Mouse (Mus musculus) hindbrain, embryonic 11.5 days (tissue): Measurements from ENCODE around the gene Erich6. TPM values are rescaled to one million over a fixed set of nuclear protein-coding genes. Genes with fewer than 3 reads are reported as not detected.
A peak's percentile ranks its signal among the peaks of the same experiment; 100 is the strongest.

Experiments used
- ATAC-seq: fragments of 200-750 bp; cut with Nextera tagmentation; 2 replicates; pipeline ENCODE4 v1.8.0; 2017; ENCODE audit warnings: mild to moderate bottlenecking, moderate TSS enrichment, moderate library complexity; ENCODE audit not compliant: low FRiP score
- DNase-seq: peaks from one replicate; pipeline ENCODE4 v3.0.0-alpha.2; 2015; ENCODE audit warnings: low spot score
- H3K27ac ChIP-seq: fragments of 300-500 bp; sonication (generic); 2 replicates; pipeline ENCODE4 v1.5.1; 2014; ENCODE audit warnings: mild to moderate bottlenecking, low read depth, low read length
- H3K27me3 ChIP-seq: fragments of 300-500 bp; sonication (generic); 2 replicates; pipeline ENCODE4 v1.6.1; 2014; ENCODE audit warnings: mild to moderate bottlenecking, low read length, moderate library complexity, mixed read lengths; ENCODE audit not compliant: control insufficient read depth, insufficient read depth
- H3K36me3 ChIP-seq: fragments of 300-500 bp; sonication (generic); 2 replicates; pipeline ENCODE4 v1.6.1; 2014; ENCODE audit warnings: mild to moderate bottlenecking, low read length, moderate library complexity, mixed read lengths; ENCODE audit not compliant: control insufficient read depth, insufficient read depth
- H3K4me1 ChIP-seq: fragments of 300-500 bp; sonication (generic); replicated peaks from 2 replicates; pipeline ENCODE4 v1.6.1; 2014; ENCODE audit warnings: low read length, mixed read lengths; ENCODE audit not compliant: control insufficient read depth, insufficient read depth
- H3K4me2 ChIP-seq: fragments of 300-500 bp; sonication (generic); replicated peaks from 2 replicates; pipeline ENCODE4 v1.6.1; 2014; ENCODE audit warnings: mild to moderate bottlenecking, low read depth, low read length
- H3K4me3 ChIP-seq: fragments of 300-500 bp; sonication (generic); 2 replicates; pipeline ENCODE4 v1.5.1; 2014; ENCODE audit warnings: low read depth, low read length
- H3K9ac ChIP-seq: fragments of 300-500 bp; sonication (generic); 2 replicates; pipeline ENCODE4 v1.6.1; 2014; ENCODE audit warnings: low read depth, low read length
- H3K9me3 ChIP-seq: fragments of 300-500 bp; sonication (generic); 2 replicates; pipeline ENCODE4 v1.6.1; 2016; ENCODE audit warnings: low read length; ENCODE audit not compliant: control insufficient read depth
- WGBS: fragments of 180-500 bp; shearing (Covaris S2); extraction: QIAGEN DNeasy Blood & Tissue Kit; methylation state at CpG from one replicate; pipeline ENCODE4 v1.1.7; 2014; 5-methylcytosine and 5-hydroxymethylcytosine counted together
- polyA plus RNA-seq: library from polyadenylated mRNA; unstranded; fragments of >200 nt; fragmentation: Nextera tagmentation; extraction: Ambion mirVana; gene quantifications from 2 replicates; pipeline ENCODE4 v1.2.1, GENCODE M21; 2014

Erich6 gene
- polyA plus RNA-seq, 1 experiment from 2014 or later, result 0.12 TPM

- 64% methylated on average over 17 of the region's 17 CpGs for WGBS
- ATAC-seq, result peak; percentile 79; the same call in 1 of the 2 replicates
- Histone ChIP-seq H3K27me3 (no peaks in the 10 kb centered on the region), H3K4me3 (no peak overlapping the region), H3K9ac (no peak overlapping the region), H3K4me1 (no peaks in the 10 kb centered on the region), H3K4me2 (no peak overlapping the region), H3K9me3 (no peaks in the 10 kb centered on the region), H3K36me3 (no peaks in the 10 kb centered on the region), H3K27ac (no peak overlapping the region)
- peak; percentile 79 for DNase-seq
Measured at GRCm38 (mm10) chr3:58655362-58656130, 18.5 kb upstream of the Erich6 start.

- 67% methylated on average over 5 of the region's 5 CpGs for WGBS
- DNase-seq (peak; percentile 39), ATAC-seq (no peak)
- H3K9ac ChIP-seq, result no peak overlapping the region
- no peaks in the 10 kb centered on the region for H3K9me3 ChIP-seq
- H3K4me1 ChIP-seq, result no peaks in the 10 kb centered on the region
- no peaks in the 10 kb centered on the region for H3K36me3 ChIP-seq
- H3K4me2 ChIP-seq, result no peak overlapping the region
- H3K27me3 ChIP-seq, result no peaks in the 10 kb centered on the region
- no peak overlapping the region for H3K27ac ChIP-seq
- H3K4me3 ChIP-seq, result no peak overlapping the region
Measured at GRCm38 (mm10) chr3:58653907-58654306, 16.9 kb upstream of the Erich6 start.

- H3K27me3 ChIP-seq, result no peaks in the 10 kb centered on the region
- DNase-seq (no peak), ATAC-seq (no peak)
- no peak overlapping the region for H3K4me3 ChIP-seq
- H3K9ac ChIP-seq, result no peak overlapping the region
- no peaks in the 10 kb centered on the region for H3K4me1 ChIP-seq
- H3K36me3 ChIP-seq, result no peaks in the 10 kb centered on the region
- 86% methylated on average over 4 of the region's 4 CpGs for WGBS
- H3K27ac ChIP-seq, result no peak overlapping the region
- no peaks in the 10 kb centered on the region for H3K9me3 ChIP-seq
- H3K4me2 ChIP-seq, result no peak overlapping the region
Measured at GRCm38 (mm10) chr3:58650328-58650727, 13.3 kb upstream of the Erich6 start.

- H3K9ac ChIP-seq, result no peak overlapping the region
- H3K4me1 ChIP-seq, result no peaks in the 10 kb centered on the region
- no peaks in the 10 kb centered on the region for H3K36me3 ChIP-seq
- no peak overlapping the region for H3K4me2 ChIP-seq
- ATAC-seq (no peak), DNase-seq (no peak)
- WGBS, result 86% methylated on average over 2 of the region's 2 CpGs
- no peak overlapping the region for H3K27ac ChIP-seq
- no peak overlapping the region for H3K4me3 ChIP-seq
- H3K9me3 ChIP-seq, result no peaks in the 10 kb centered on the region
- H3K27me3 ChIP-seq, result no peaks in the 10 kb centered on the region
Measured at GRCm38 (mm10) chr3:58647179-58647578, 10.2 kb upstream of the Erich6 start.

- H3K27ac ChIP-seq, result no peak overlapping the region
- H3K27me3 ChIP-seq, result no peaks in the 10 kb centered on the region
- no peaks in the 10 kb centered on the region for H3K9me3 ChIP-seq
- no peak overlapping the region for H3K4me3 ChIP-seq
- no peak overlapping the region for H3K9ac ChIP-seq
- DNase-seq (no peak), ATAC-seq (no peak)
- no peaks in the 10 kb centered on the region for H3K36me3 ChIP-seq
- 86% methylated on average over 4 of the region's 4 CpGs for WGBS
- no peaks in the 10 kb centered on the region for H3K4me1 ChIP-seq
- H3K4me2 ChIP-seq, result no peak overlapping the region
Measured at GRCm38 (mm10) chr3:58646180-58646579, 9.2 kb upstream of the Erich6 start.

GRCm38 (mm10) chr3:58631693-58632092 lies 5.3 kb downstream of the Erich6 start:
- no peak for ATAC-seq
- no peak overlapping the region for H3K4me3 ChIP-seq
- no peak overlapping the region for H3K27ac ChIP-seq
- WGBS, result 77% methylated on average over 2 of the region's 2 CpGs
- H3K27me3 ChIP-seq, result no peaks in the 10 kb centered on the region
- H3K9me3 ChIP-seq, result no peaks in the 10 kb centered on the region
- H3K4me2 ChIP-seq, result no peak overlapping the region
- H3K4me1 ChIP-seq, result no peaks in the 10 kb centered on the region
- H3K9ac ChIP-seq, result no peak overlapping the region
- H3K36me3 ChIP-seq, result no peaks in the 10 kb centered on the region
- DNase-seq, result no peak

- no peak for ATAC-seq
- H3K36me3 ChIP-seq, result no peaks in the 10 kb centered on the region
- no peak overlapping the region for H3K4me3 ChIP-seq
- 91% methylated on average over 4 of the region's 4 CpGs for WGBS
- no peaks in the 10 kb centered on the region for H3K9me3 ChIP-seq
- no peaks in the 10 kb centered on the region for H3K4me1 ChIP-seq
- H3K4me2 ChIP-seq, result no peak overlapping the region
- no peak overlapping the region for H3K9ac ChIP-seq
- H3K27me3 ChIP-seq, result no peaks in the 10 kb centered on the region
- no peak for DNase-seq
- no peak overlapping the region for H3K27ac ChIP-seq
Measured at GRCm38 (mm10) chr3:58624981-58625380, 12.0 kb downstream of the Erich6 start.

GRCm38 (mm10) chr3:58622665-58623394 lies 14.2 kb downstream of the Erich6 start:
- DNase-seq (no peak), ATAC-seq (no peak)
- Histone ChIP-seq H3K36me3 (no peaks in the 10 kb centered on the region), H3K27me3 (no peaks in the 10 kb centered on the region), H3K9me3 (no peaks in the 10 kb centered on the region), H3K27ac (no peak overlapping the region), H3K4me2 (no peak overlapping the region), H3K4me3 (no peak overlapping the region), H3K9ac (no peak overlapping the region), H3K4me1 (no peaks in the 10 kb centered on the region)
- WGBS, result 69% methylated on average over 3 of the region's 3 CpGs

- Histone ChIP-seq H3K4me1 (no peaks in the 10 kb centered on the region), H3K4me3 (no peak overlapping the region), H3K27me3 (no peaks in the 10 kb centered on the region), H3K9me3 (no peaks in the 10 kb centered on the region), H3K4me2 (no peak overlapping the region), H3K36me3 (no peaks in the 10 kb centered on the region), H3K27ac (no peak overlapping the region), H3K9ac (no peak overlapping the region)
- no peak for DNase-seq
- no peak for ATAC-seq
- WGBS, result 83% methylated on average over 7 of the region's 7 CpGs
Measured at GRCm38 (mm10) chr3:58621066-58621465, 15.9 kb downstream of the Erich6 start.
